Mouse (Mus musculus): ENCODE results near the gene Gm4181.
"Not testable (repeated sequence)": the region's sequence is repeated elsewhere in the genome, so short reads cannot be mapped to it uniquely, and the experiment has no call there.

Gm4181 gene

GRCm38 (mm10) chr14:51635566-51635965 lies at the start of gene Gm4181:
Gene Gm4181 (minus strand): TSS chr14:51635666.
- CTCF ChIA-PET, POLR2A ChIA-PET: not testable (repeated sequence)

GRCm38 (mm10) chr14:51677269-51677668 lies 41.8 kb upstream of the Gm4181 start:
- ChIA-PET CTCF (no interaction called here), POLR2A (no interaction called here)

- CTCF ChIA-PET, POLR2A ChIA-PET: not testable (repeated sequence)
Observed at GRCm38 (mm10) chr14:51632426-51632825, 3.0 kb downstream of the Gm4181 start.

GRCm38 (mm10) chr14:51611210-51611609 lies 24.3 kb downstream of the Gm4181 start, which contains the start of gene Gm17078:
Gene Gm17078 (minus strand): TSS chr14:51611310.
- POLR2A ChIA-PET = no interaction called here
- CTCF ChIA-PET = no interaction called here

GRCm38 (mm10) chr14:51592039-51592438 lies 43.4 kb downstream of the Gm4181 start, which contains the start of gene Gm17174:
Gene Gm17174 (minus strand): TSS chr14:51592139.
- CTCF ChIA-PET, POLR2A ChIA-PET: not testable (repeated sequence)

All from embryonic stem cell, embryonic (primary cell).